Mouse (Mus musculus): ENCODE measurements around the gene Foxi1. TPM values are rescaled to one million over a fixed set of nuclear protein-coding genes. Genes with fewer than 3 reads are reported as not detected.

Gene Foxi1
- total and polyA plus RNA-seq, 3 experiments = not detected

DNA sequence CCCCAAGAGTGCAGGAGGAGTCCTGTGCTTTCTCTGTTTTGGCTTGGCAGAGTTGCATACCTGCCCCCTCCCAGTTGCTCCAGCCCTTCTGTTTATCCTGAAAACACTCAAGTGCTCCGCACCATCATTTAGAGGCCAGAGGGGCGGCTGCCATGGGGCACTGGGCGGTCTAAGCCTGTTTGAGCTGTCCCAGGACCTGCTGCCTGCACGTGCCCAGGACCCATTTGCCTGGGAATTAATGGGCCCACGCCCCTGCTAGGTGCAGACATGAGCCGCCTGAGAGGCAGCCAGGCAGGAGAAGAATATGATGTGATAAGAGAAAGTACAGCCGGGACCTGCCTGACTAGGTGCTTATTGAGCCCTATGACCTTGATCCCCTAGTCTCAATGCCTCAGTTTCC, 52.7 kb downstream of the Foxi1 start:
- Histone ChIP-seq H3K4me2 (ENCODE audit: insufficient read depth, low read depth, poor library complexity, severe bottlenecking) (no peak overlapping the region), H3K9me3 (replicated peaks; ENCODE audit: low read length) (no peaks in the 10 kb centered on the region), H3K27ac (ENCODE audit: insufficient read depth, low read depth) (no peak overlapping the region), H3K79me2 (replicated peaks; ENCODE audit: control insufficient read depth, extremely low read depth, insufficient read depth, poor library complexity, severe bottlenecking) (no peaks in the 10 kb centered on the region), H3K4me1 (ENCODE audit: control insufficient read depth in 1 of 2, insufficient read depth in 2 of 2) (peaks cover 4 to 5% of the 10 kb centered on the region in 2 experiments; a peak in 2 of 4 replicates), H3K9ac (ENCODE audit: insufficient read depth, low read depth) (no peak overlapping the region), H3K27me3 (replicated peaks) (peaks cover 2% of the 10 kb centered on the region), H3K4me3 (replicated peaks in 1 of 3; ENCODE audit: low read depth in 2 of 3, low read length in 2 of 3, poor library complexity in 1 of 3) (no peak overlapping the region), H3K36me3 (replicated peaks in 1 of 2; ENCODE audit: control insufficient read depth in 1 of 2, insufficient read depth in 1 of 2, low read length in 1 of 2) (no peaks in the 10 kb centered on the region)
- TF ChIP-seq NELFE (IDR thresholded peaks at IDR 0.05; ENCODE audit: low read depth, low read length) (no peak), ELF1 (IDR thresholded peaks at IDR 0.05; ENCODE audit: low read depth, low read length) (no peak), TCF12 (IDR thresholded peaks at IDR 0.05; ENCODE audit: low read depth, low read length) (no peak), TBP (conservative IDR thresholded peaks at IDR 0.05; ENCODE audit: low read depth, low read length) (no peak), BHLHE40 (IDR thresholded peaks at IDR 0.05; ENCODE audit: low read depth, low read length) (no peak), KAT2A (IDR thresholded peaks at IDR 0.05; ENCODE audit: insufficient replicate concordance, low read length) (no peak), USF2 (conservative IDR thresholded peaks at IDR 0.05; ENCODE audit: low read depth, low read length) (no peak)
- DNase-seq (ENCODE audit: extremely low read depth) = no peak
- in situ Hi-C loops (cut with MboI; ENCODE audit: low pct_ligation_motif_present, low pct_unique_long_range_greater_than_20kb, low sequenced_read_pairs) = no loop called here
- dilution Hi-C loops (cut with MboI; ENCODE audit: extremely low pct_ligation_motif_present, extremely low pct_unique_long_range_greater_than_20kb, low sequenced_read_pairs) = no loop called here

Other genes starting within 250 kb of the Foxi1 start
- 0.04 TPM in 1 of 2 replicates, not detected in the other for gene Kcnmb1, start 245.1 kb downstream of the Foxi1 start, total RNA-seq (2012; rRNA removed)
- 0.09 TPM in 1 of 2 replicates, not detected in the other for gene Kcnmb1, start 245.1 kb downstream of the Foxi1 start, total RNA-seq (2014; rRNA removed)
- gene Kcnmb1, start 245.1 kb downstream of the Foxi1 start, polyA plus RNA-seq (2012; ENCODE audit: insufficient read length, low read depth) = 0.33 and 0.49 TPM in 2 replicates
- 0.04 TPM in 2 replicates for gene Kcnip1, start 214.9 kb downstream of the Foxi1 start, total RNA-seq (2012; rRNA removed)
- gene Kcnip1, start 214.9 kb downstream of the Foxi1 start, total RNA-seq (2014; rRNA removed) = 0.14 TPM in 1 of 2 replicates, not detected in the other
- gene Kcnip1, start 214.9 kb downstream of the Foxi1 start, polyA plus RNA-seq (2012; ENCODE audit: insufficient read length, low read depth) = 0.17 TPM in 1 of 2 replicates, not detected in the other
- gene Lcp2, start 161.2 kb downstream of the Foxi1 start, total RNA-seq (2012; rRNA removed) = 18.3 and 19.4 TPM in 2 replicates
- gene Lcp2, start 161.2 kb downstream of the Foxi1 start, total RNA-seq (2014; rRNA removed) = 5.9 and 24.0 TPM in 2 replicates
- gene Lcp2, start 161.2 kb downstream of the Foxi1 start, polyA plus RNA-seq (2012; ENCODE audit: insufficient read length, low read depth) = 18.7 and 20.1 TPM in 2 replicates
- not detected in 2 replicates for gene 4930469K13Rik, start 109.5 kb downstream of the Foxi1 start, total RNA-seq (2012; rRNA removed)
- 0.42 TPM in 1 of 2 replicates, not detected in the other for gene 4930469K13Rik, start 109.5 kb downstream of the Foxi1 start, total RNA-seq (2014; rRNA removed)
- gene 4930469K13Rik, start 109.5 kb downstream of the Foxi1 start, polyA plus RNA-seq (2012; ENCODE audit: insufficient read length, low read depth) = not detected in 2 replicates
- gene Fam196b, start 106.7 kb upstream of the Foxi1 start, total RNA-seq (2012; rRNA removed) = 0.38 and 0.42 TPM in 2 replicates
- gene Fam196b, start 106.7 kb upstream of the Foxi1 start, total RNA-seq (2014; rRNA removed) = not detected in 2 replicates
- gene Fam196b, start 106.7 kb upstream of the Foxi1 start, polyA plus RNA-seq (2012; ENCODE audit: insufficient read length, low read depth) = 0.13 and 0.14 TPM in 2 replicates